Mouse (Mus musculus) cerebellum, adult 2 months (tissue): ENCODE results near the gene Yif1a.
A peak's percentile ranks its signal among the peaks of the same experiment; 100 is the strongest.

Experiments
- CTCF ChIP-seq: fragments of 200-500 bp; IDR thresholded peaks from 2 replicates; pipeline ENCODE4 v1.5.1; 2011; ENCODE audit warnings: low read depth, mild to moderate bottlenecking, control low read depth, low read length, moderate library complexity, borderline replicate concordance; ENCODE audit not compliant: insufficient read depth
- POLR2A ChIP-seq: fragments of 200-500 bp; IDR thresholded peaks from 2 replicates; pipeline ENCODE4 v1.6.1; 2011; ENCODE audit warnings: low read length, control low read depth, borderline replicate concordance; ENCODE audit not compliant: insufficient read depth

DNA sequence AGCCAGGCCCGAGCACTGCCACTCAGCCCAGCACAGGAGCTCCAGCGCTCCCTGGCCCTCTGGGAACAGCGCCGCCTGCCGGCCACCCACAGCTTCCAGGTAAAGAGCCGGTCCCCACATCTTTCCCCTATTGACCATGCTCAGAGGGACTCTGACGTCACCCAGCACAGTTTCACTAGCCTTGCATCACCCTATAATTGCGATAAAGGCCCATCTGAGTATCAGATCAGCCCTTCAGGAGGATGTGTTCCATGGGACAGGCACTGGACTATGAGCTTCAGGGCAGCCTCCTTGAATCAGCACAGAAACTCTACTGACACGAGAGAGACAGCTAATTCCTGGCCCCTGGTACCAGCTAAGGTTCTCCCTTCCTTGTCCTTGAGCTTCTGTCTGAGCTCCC is 34.4 kb upstream of the Yif1a start:
- TF ChIP-seq POLR2A, result no peak
- TF ChIP-seq CTCF, result peak; percentile 60
